Mouse (Mus musculus): ENCODE data around the gene Mcf2l. TPM values are rescaled to one million over a fixed set of nuclear protein-coding genes. Genes with fewer than 3 reads are reported as not detected.

The Mcf2l gene
- polyA plus RNA-seq, 1 experiment, result 9.7 TPM

- H3K27me3 ChIP-seq (ENCODE audit: control insufficient read depth, insufficient read depth, low read length), result no peaks in the 10 kb centered on the region
- 96% methylated on average over 8 of the region's 8 CpGs for WGBS
- no peaks in the 10 kb centered on the region for H3K4me1 ChIP-seq (replicated peaks; ENCODE audit: control insufficient read depth, insufficient read depth, low read length)
- no peaks in the 10 kb centered on the region for H3K36me3 ChIP-seq (ENCODE audit: control insufficient read depth, insufficient read depth, low read length)
- no peak for TF ChIP-seq POLR2A (IDR thresholded peaks at IDR 0.05; ENCODE audit: control insufficient read depth, extremely low read depth, insufficient read depth, low read length, poor library complexity)
- TF ChIP-seq CTCF (IDR thresholded peaks at IDR 0.05; ENCODE audit: borderline replicate concordance, control insufficient read depth, extremely low read depth, insufficient read depth, low read length, poor library complexity), result no peak
- H3K27ac ChIP-seq (ENCODE audit: control insufficient read depth, insufficient read depth, low read length), result no peak overlapping the region
- DNase-seq, result no peak
- H3K4me3 ChIP-seq (ENCODE audit: control insufficient read depth, insufficient read depth, low read length), result no peak overlapping the region
Measured at GRCm38 (mm10) chr8:12940549-12940948, 66.9 kb downstream of the Mcf2l start.

- H3K4me1 ChIP-seq (replicated peaks; ENCODE audit: control insufficient read depth, insufficient read depth, low read length), result no peaks in the 10 kb centered on the region
- H3K4me3 ChIP-seq (ENCODE audit: control insufficient read depth, insufficient read depth, low read length), result no peak overlapping the region
- TF ChIP-seq POLR2A (IDR thresholded peaks at IDR 0.05; ENCODE audit: control insufficient read depth, extremely low read depth, insufficient read depth, low read length, poor library complexity) (no peak), CTCF (IDR thresholded peaks at IDR 0.05; ENCODE audit: borderline replicate concordance, control insufficient read depth, extremely low read depth, insufficient read depth, low read length, poor library complexity) (no peak)
- WGBS, result 95% methylated on average over 10 of the region's 10 CpGs
- no peak overlapping the region for H3K27ac ChIP-seq (ENCODE audit: control insufficient read depth, insufficient read depth, low read length)
- no peaks in the 10 kb centered on the region for H3K27me3 ChIP-seq (ENCODE audit: control insufficient read depth, insufficient read depth, low read length)
- no peak for DNase-seq
- H3K36me3 ChIP-seq (ENCODE audit: control insufficient read depth, insufficient read depth, low read length), result no peaks in the 10 kb centered on the region
Measured at GRCm38 (mm10) chr8:12941161-12941926, 67.7 kb downstream of the Mcf2l start.

- no peak for TF ChIP-seq POLR2A (IDR thresholded peaks at IDR 0.05; ENCODE audit: control insufficient read depth, extremely low read depth, insufficient read depth, low read length, poor library complexity)
- no peak for TF ChIP-seq CTCF (IDR thresholded peaks at IDR 0.05; ENCODE audit: borderline replicate concordance, control insufficient read depth, extremely low read depth, insufficient read depth, low read length, poor library complexity)
- Histone ChIP-seq H3K27ac (ENCODE audit: control insufficient read depth, insufficient read depth, low read length) (no peak overlapping the region), H3K4me3 (ENCODE audit: control insufficient read depth, insufficient read depth, low read length) (no peak overlapping the region), H3K27me3 (ENCODE audit: control insufficient read depth, insufficient read depth, low read length) (no peaks in the 10 kb centered on the region), H3K4me1 (replicated peaks; ENCODE audit: control insufficient read depth, insufficient read depth, low read length) (no peaks in the 10 kb centered on the region), H3K36me3 (ENCODE audit: control insufficient read depth, insufficient read depth, low read length) (no peaks in the 10 kb centered on the region)
- no peak for DNase-seq
- 81% methylated on average over 21 of the region's 21 CpGs for WGBS
Measured at GRCm38 (mm10) chr8:12947604-12948573, 74.3 kb downstream of the Mcf2l start.

GRCm38 (mm10) chr8:12948574-12948961, 75.0 kb downstream of the Mcf2l start:
- DNase-seq, result no peak
- 78% methylated on average over 3 of the region's 3 CpGs for WGBS
- H3K4me1 ChIP-seq (replicated peaks; ENCODE audit: control insufficient read depth, insufficient read depth, low read length), result no peaks in the 10 kb centered on the region
- no peak overlapping the region for H3K4me3 ChIP-seq (ENCODE audit: control insufficient read depth, insufficient read depth, low read length)
- H3K27me3 ChIP-seq (ENCODE audit: control insufficient read depth, insufficient read depth, low read length), result no peaks in the 10 kb centered on the region
- TF ChIP-seq POLR2A (IDR thresholded peaks at IDR 0.05; ENCODE audit: control insufficient read depth, extremely low read depth, insufficient read depth, low read length, poor library complexity), result no peak
- TF ChIP-seq CTCF (IDR thresholded peaks at IDR 0.05; ENCODE audit: borderline replicate concordance, control insufficient read depth, extremely low read depth, insufficient read depth, low read length, poor library complexity), result no peak
- no peak overlapping the region for H3K27ac ChIP-seq (ENCODE audit: control insufficient read depth, insufficient read depth, low read length)
- H3K36me3 ChIP-seq (ENCODE audit: control insufficient read depth, insufficient read depth, low read length), result no peaks in the 10 kb centered on the region

GRCm38 (mm10) chr8:12951051-12951630, 77.5 kb downstream of the Mcf2l start:
- Histone ChIP-seq H3K27ac (ENCODE audit: control insufficient read depth, insufficient read depth, low read length) (no peak overlapping the region), H3K27me3 (ENCODE audit: control insufficient read depth, insufficient read depth, low read length) (no peaks in the 10 kb centered on the region), H3K36me3 (ENCODE audit: control insufficient read depth, insufficient read depth, low read length) (no peaks in the 10 kb centered on the region), H3K4me1 (replicated peaks; ENCODE audit: control insufficient read depth, insufficient read depth, low read length) (0 out of 2 replicates have a peak, but pooled peaks cover 2% of the 10 kb centered on the region), H3K4me3 (ENCODE audit: control insufficient read depth, insufficient read depth, low read length) (no peak overlapping the region)
- TF ChIP-seq POLR2A (IDR thresholded peaks at IDR 0.05; ENCODE audit: control insufficient read depth, extremely low read depth, insufficient read depth, low read length, poor library complexity), result no peak
- no peak for TF ChIP-seq CTCF (IDR thresholded peaks at IDR 0.05; ENCODE audit: borderline replicate concordance, control insufficient read depth, extremely low read depth, insufficient read depth, low read length, poor library complexity)
- WGBS, result 86% methylated on average over 7 of the region's 7 CpGs
- DNase-seq, result no peak

GRCm38 (mm10) chr8:12952699-12953098, 79.1 kb downstream of the Mcf2l start:
- no peak overlapping the region for H3K27ac ChIP-seq (ENCODE audit: control insufficient read depth, insufficient read depth, low read length)
- H3K4me3 ChIP-seq (ENCODE audit: control insufficient read depth, insufficient read depth, low read length), result no peak overlapping the region
- peaks cover 16% of the 10 kb centered on the region for H3K4me1 ChIP-seq (replicated peaks; ENCODE audit: control insufficient read depth, insufficient read depth, low read length)
- TF ChIP-seq POLR2A (IDR thresholded peaks at IDR 0.05; ENCODE audit: control insufficient read depth, extremely low read depth, insufficient read depth, low read length, poor library complexity), result no peak
- no peak for TF ChIP-seq CTCF (IDR thresholded peaks at IDR 0.05; ENCODE audit: borderline replicate concordance, control insufficient read depth, extremely low read depth, insufficient read depth, low read length, poor library complexity)
- 92% methylated on average over 6 of the region's 6 CpGs for WGBS
- H3K36me3 ChIP-seq (ENCODE audit: control insufficient read depth, insufficient read depth, low read length), result no peaks in the 10 kb centered on the region
- H3K27me3 ChIP-seq (ENCODE audit: control insufficient read depth, insufficient read depth, low read length), result no peaks in the 10 kb centered on the region
- no peak for DNase-seq

Measured in thymus, adult 2 months (tissue).